Mouse (Mus musculus) heart, embryonic 14.5 days (tissue): ENCODE measurements at regions not wholly inside any gene's neighbourhood (a gene's known extent, or its start where the extent isn't known, plus 50 kb on each side); places are given as distances from the start of the nearest gene placed in this dataset.

ENCODE experiments used
- ATAC-seq: fragments of 200-750 bp; cut with Nextera tagmentation; 2 replicates; pipeline ENCODE4 v1.8.0; 2017; ENCODE audit warnings: low read depth, moderate TSS enrichment; ENCODE audit not compliant: insufficient number of reproducible peaks, insufficient read depth, low FRiP score
- H3K27ac ChIP-seq, 2 experiments: fragments of 200-500 bp in 1 of 2; fragments of 300-500 bp in 1 of 2; sonication (generic) in 1 of 2; replicated peaks in 1 of 2; 2 replicates each; pipeline ENCODE4 v1.5.1; 2012 to 2014; ENCODE audit warnings: low read depth in 2 of 2, low read length in 2 of 2, control low read depth in 1 of 2, mild to moderate bottlenecking in 1 of 2, mixed read lengths in 1 of 2; ENCODE audit not compliant: control insufficient read depth in 1 of 2, insufficient read depth in 1 of 2
- H3K27me3 ChIP-seq: fragments of 300-500 bp; sonication (generic); 2 replicates; pipeline ENCODE4 v1.6.1; 2014; ENCODE audit warnings: mild to moderate bottlenecking, low read length, control low read depth; ENCODE audit not compliant: control insufficient read depth, insufficient read depth
- H3K36me3 ChIP-seq: fragments of 300-500 bp; sonication (generic); 2 replicates; pipeline ENCODE4 v1.6.1; 2014; ENCODE audit warnings: mild to moderate bottlenecking, control low read depth, low read length, mixed read lengths; ENCODE audit not compliant: control insufficient read depth, insufficient read depth
- H3K4me1 ChIP-seq, 2 experiments: fragments of 200-500 bp in 1 of 2; fragments of 300-500 bp in 1 of 2; sonication (generic) in 1 of 2; 2 replicates each; pipeline ENCODE4 v1.6.1; 2012 to 2014; ENCODE audit warnings: low read length in 2 of 2, control low read depth in 1 of 2, mixed read lengths in 1 of 2; ENCODE audit not compliant: control insufficient read depth in 2 of 2, insufficient read depth in 2 of 2
- H3K4me2 ChIP-seq: fragments of 300-500 bp; sonication (generic); 2 replicates; pipeline ENCODE4 v1.6.1; 2014; ENCODE audit warnings: mild to moderate bottlenecking, low read length
- H3K4me3 ChIP-seq, 2 experiments: fragments of 200-500 bp in 1 of 2; fragments of 300-500 bp in 1 of 2; sonication (generic) in 1 of 2; 2 replicates each; pipeline ENCODE4 v1.5.1; 2012 to 2014; ENCODE audit warnings: low read length in 2 of 2, mild to moderate bottlenecking in 2 of 2, control low read depth in 1 of 2, low read depth in 1 of 2, moderate library complexity in 1 of 2; ENCODE audit not compliant: control insufficient read depth in 1 of 2, insufficient read depth in 1 of 2
- H3K9ac ChIP-seq: fragments of 300-500 bp; sonication (generic); 2 replicates; pipeline ENCODE4 v1.6.1; 2014; ENCODE audit warnings: mild to moderate bottlenecking, low read length
- H3K9me3 ChIP-seq: fragments of 300-500 bp; sonication (generic); 2 replicates; pipeline ENCODE4 v1.6.1; 2016; ENCODE audit warnings: low read length, control low read depth; ENCODE audit not compliant: control insufficient read depth
- WGBS: fragments of 180-500 bp; shearing (Covaris S2); extraction: QIAGEN DNeasy Blood & Tissue Kit; methylation state at CpG from one replicate; pipeline ENCODE4 v1.1.7; 2014; 5-methylcytosine and 5-hydroxymethylcytosine counted together

DNA sequence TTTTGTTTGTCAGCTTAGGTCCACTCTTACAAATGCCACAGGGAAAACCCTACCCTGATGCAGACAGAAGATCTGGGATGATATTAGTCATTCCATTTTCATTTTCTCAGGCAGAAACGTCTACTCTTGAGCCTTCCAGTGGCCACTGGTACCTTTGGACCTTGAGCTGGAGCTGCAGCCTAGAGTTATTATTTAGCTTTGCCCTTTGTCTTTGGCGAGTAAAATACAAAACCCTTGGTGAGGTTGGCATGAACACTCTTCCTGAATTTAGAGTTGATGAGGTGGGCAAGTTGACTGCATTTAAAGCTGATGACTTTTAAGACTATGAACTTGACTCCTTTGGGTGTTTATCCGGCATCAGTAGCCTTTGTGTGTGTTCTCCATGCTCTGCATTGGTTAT is 352.2 kb upstream of the Hnrnpa3 start:
- no peaks in the 10 kb centered on the region for H3K27me3 ChIP-seq
- H3K36me3 ChIP-seq = no peaks in the 10 kb centered on the region
- H3K4me3 ChIP-seq = no peak overlapping the region
- H3K27ac ChIP-seq = no peak overlapping the region
- H3K4me2 ChIP-seq = no peak overlapping the region
- H3K4me1 ChIP-seq = no peaks in the 10 kb centered on the region
- no peak overlapping the region for H3K9ac ChIP-seq
- no peak for ATAC-seq
- 59% methylated on average over 3 of the region's 3 CpGs for WGBS
- no peaks in the 10 kb centered on the region for H3K9me3 ChIP-seq

DNA sequence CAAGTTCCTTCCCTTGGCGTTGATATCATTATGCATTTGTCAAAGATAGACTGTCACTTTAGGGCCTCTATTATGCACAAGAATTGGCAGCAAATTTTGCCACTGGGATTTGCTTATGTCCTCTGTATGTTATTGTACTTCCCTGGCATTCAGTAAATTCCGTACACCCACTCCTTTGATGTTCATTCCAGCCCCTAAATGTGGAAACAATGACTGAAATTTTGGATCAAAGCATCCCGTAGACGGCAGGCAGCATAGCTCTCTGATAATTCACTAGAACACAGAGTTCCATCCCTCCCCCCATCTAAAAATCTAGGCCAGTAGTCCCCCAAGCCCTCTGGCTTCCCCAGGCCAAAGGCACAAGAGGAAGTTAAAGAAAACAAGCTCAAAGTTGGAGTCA is 347.9 kb upstream of the Hnrnpa3 start:
- Histone ChIP-seq H3K9me3 (no peaks in the 10 kb centered on the region), H3K4me3 (no peak overlapping the region), H3K36me3 (no peaks in the 10 kb centered on the region), H3K27me3 (peaks cover 4% of the 10 kb centered on the region; the same call in 1 of the 2 replicates), H3K4me2 (no peak overlapping the region), H3K27ac (no peak overlapping the region), H3K9ac (no peak overlapping the region), H3K4me1 (no peaks in the 10 kb centered on the region)
- 44% methylated on average over 4 of the region's 4 CpGs for WGBS
- ATAC-seq = no peak

DNA sequence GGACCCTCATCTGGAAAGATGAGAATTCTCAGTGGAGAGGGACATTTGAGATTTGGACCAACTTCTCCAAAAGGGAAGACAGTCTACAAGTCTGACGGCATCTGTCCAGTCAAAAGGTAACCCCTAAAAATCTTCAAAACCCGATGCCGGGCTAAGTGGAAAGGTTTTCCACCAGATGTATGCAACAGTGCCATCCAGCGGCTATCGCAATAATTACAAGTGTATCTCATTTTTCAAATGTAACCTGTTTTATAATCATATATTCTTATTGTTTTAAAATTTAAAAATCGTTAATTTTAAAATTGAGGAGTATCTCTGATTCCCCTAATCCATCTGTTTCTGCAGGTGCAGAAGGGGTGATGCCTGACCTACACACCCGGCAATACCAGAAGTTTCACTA is 346.8 kb upstream of the Hnrnpa3 start:
- Histone ChIP-seq H3K4me2 (no peak overlapping the region), H3K9me3 (no peaks in the 10 kb centered on the region), H3K9ac (no peak overlapping the region), H3K27me3 (peaks cover 4% of the 10 kb centered on the region; the same call in 1 of the 2 replicates), H3K36me3 (no peaks in the 10 kb centered on the region), H3K4me1 (no peaks in the 10 kb centered on the region), H3K27ac (no peak overlapping the region), H3K4me3 (no peak overlapping the region)
- WGBS = 15% methylated on average over 7 of the region's 7 CpGs
- ATAC-seq = no peak

DNA sequence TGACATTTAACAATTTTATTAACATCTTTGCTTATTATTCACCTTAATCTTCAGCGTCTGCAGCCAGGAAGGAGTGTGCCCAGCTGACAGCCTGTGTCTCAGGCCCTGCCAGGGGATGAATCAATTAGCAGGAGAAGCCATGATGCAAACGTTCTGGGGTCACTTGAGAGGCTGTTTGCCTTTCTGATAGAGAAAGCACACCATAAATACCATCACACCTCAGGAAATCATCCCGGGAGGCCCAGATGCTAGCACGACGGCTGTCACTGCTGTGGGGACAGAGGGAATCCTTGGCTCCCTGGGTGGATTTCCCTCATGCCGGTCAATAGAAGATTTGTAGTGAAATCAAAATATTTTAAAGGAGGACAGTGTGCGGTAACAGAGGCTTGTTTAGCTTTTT is 343.7 kb upstream of the Hnrnpa3 start:
- 41% methylated on average over 7 of the region's 7 CpGs for WGBS
- ATAC-seq = no peak

DNA sequence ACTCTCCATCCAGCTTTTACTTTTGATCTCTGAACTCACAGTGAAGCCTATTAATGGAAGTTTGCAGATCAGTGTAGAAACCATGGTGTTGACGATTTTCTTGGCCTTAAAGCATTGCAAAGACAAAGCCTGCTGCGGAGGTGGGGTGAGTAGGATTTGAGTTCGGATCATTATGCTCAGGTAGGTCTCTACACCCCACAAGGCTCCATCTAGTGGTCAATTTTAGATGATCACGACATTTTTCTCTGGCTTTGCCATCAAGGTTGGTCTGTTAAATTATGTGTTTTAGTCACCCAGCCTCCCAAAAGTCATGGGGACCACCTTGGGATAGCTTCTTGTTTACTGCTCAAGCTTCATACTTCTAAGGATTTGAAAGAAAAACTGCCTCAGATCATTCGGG is 340.9 kb upstream of the Hnrnpa3 start:
- ATAC-seq = no peak
- whole genome bisulfite sequencing = 55% methylated on average over 5 of the region's 5 CpGs

More for the DNA sequence above, 343.7 kb upstream of the Hnrnpa3 start:
- Histone ChIP-seq H3K27ac (no peak overlapping the region), H3K36me3 (no peaks in the 10 kb centered on the region), H3K9ac (no peak overlapping the region), H3K4me2 (no peak overlapping the region), H3K27me3 (peaks cover 4% of the 10 kb centered on the region; the same call in 1 of the 2 replicates), H3K4me1 (no peaks in the 10 kb centered on the region), H3K9me3 (no peaks in the 10 kb centered on the region), H3K4me3 (no peak overlapping the region)

DNA sequence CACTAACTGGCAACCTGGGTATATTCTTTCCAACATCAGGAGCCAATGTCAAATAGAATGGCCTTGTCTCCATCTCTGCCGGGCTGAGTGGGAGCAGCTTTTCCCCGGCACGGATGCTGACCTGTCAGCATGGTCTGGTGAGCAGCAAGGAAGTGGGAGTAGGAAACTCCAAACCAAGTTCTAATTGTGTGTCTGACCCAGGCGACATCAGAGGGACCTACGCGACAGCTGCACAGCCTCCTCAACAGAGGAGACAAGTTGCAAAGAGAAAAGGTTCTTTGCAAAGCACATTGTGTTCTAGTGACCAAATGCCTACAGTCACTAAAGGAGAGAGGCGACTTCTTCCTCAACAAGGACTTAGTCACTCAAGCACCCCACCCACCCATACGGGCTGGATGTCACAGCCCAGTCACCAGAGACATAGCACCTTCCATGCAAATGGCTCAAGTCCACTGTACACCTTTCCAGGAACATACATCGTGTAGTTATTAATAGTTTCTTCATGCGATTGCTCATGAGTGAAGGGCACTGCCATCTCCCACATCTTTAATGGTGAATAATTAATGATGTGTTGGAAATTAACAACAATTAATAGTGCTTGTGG is 334.8 kb upstream of the Hnrnpa3 start:
- Histone ChIP-seq H3K9ac (no peak overlapping the region), H3K27ac (no peak overlapping the region), H3K36me3 (no peaks in the 10 kb centered on the region), H3K27me3 (no peaks in the 10 kb centered on the region), H3K4me2 (no peak overlapping the region), H3K9me3 (no peaks in the 10 kb centered on the region), H3K4me1 (no peaks in the 10 kb centered on the region), H3K4me3 (no peak overlapping the region)
- no peak for ATAC-seq
- WGBS = 64% methylated on average over 10 of the region's 10 CpGs

More for the DNA sequence above, 340.9 kb upstream of the Hnrnpa3 start:
- H3K4me2 ChIP-seq = no peak overlapping the region
- no peak overlapping the region for H3K4me3 ChIP-seq
- no peaks in the 10 kb centered on the region for H3K9me3 ChIP-seq
- H3K36me3 ChIP-seq = no peaks in the 10 kb centered on the region
- peaks cover 4% of the 10 kb centered on the region; the same call in 1 of the 2 replicates for H3K27me3 ChIP-seq
- no peak overlapping the region for H3K27ac ChIP-seq
- H3K9ac ChIP-seq = no peak overlapping the region
- no peaks in the 10 kb centered on the region for H3K4me1 ChIP-seq

DNA sequence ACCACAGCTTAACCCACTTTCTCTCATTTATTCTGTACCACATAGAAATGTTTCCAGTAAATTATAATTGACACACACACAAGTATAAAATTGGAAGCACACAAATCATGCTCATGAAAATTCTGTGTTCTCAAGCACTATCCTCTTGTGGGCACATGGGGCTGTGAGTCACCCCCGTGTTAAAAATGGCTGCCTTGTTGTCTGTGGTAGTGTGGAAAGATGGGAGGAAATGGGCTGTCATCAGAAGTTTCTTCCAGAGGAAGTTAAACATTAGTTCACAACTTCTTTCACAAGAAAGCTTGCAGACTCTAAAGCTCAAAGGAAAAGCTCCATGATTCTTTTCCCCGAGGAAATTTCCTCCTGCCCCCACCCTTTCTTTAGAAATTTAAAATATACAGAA is 329.5 kb upstream of the Hnrnpa3 start:
- Histone ChIP-seq H3K36me3 (no peaks in the 10 kb centered on the region), H3K4me2 (no peak overlapping the region), H3K4me1 (no peaks in the 10 kb centered on the region), H3K27ac (no peak overlapping the region), H3K9me3 (no peaks in the 10 kb centered on the region), H3K27me3 (no peaks in the 10 kb centered on the region), H3K9ac (no peak overlapping the region), H3K4me3 (no peak overlapping the region)
- no peak for ATAC-seq
- WGBS = 51% methylated on average over 2 of the region's 2 CpGs

DNA sequence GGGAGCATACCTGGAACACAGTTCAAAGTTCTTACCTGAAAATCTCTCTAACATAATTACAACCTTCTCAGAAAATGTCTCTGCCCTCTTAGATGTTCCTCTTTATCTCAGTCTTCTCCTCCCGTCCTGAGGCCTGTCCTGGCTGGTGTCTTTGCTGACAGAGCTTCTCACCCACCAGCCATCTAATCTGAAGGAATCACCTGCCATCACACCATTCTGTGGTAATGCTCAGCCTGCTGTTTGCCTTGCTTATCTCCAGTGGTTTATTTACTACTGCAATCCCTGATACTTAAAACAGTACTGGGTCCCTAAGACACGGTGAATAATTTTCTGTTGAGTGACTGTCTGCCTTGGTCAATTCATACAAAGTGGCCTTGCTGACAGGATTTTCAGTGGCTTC is 317.8 kb upstream of the Hnrnpa3 start:
- no peak overlapping the region for H3K4me2 ChIP-seq
- no peaks in the 10 kb centered on the region for H3K9me3 ChIP-seq
- 21% methylated on average over 2 of the region's 2 CpGs for WGBS
- H3K36me3 ChIP-seq = no peaks in the 10 kb centered on the region
- H3K9ac ChIP-seq = no peak overlapping the region
- ATAC-seq = no peak
- H3K27me3 ChIP-seq = no peaks in the 10 kb centered on the region
- no peak overlapping the region for H3K27ac ChIP-seq
- no peak overlapping the region for H3K4me3 ChIP-seq
- H3K4me1 ChIP-seq = no peaks in the 10 kb centered on the region
